Mouse (Mus musculus): ENCODE results near the gene Lars2. TPM values are rescaled to one million over a fixed set of nuclear protein-coding genes. Genes with fewer than 3 reads are reported as not detected.

Lars2 gene
- total RNA-seq, 2 experiments from 2014 or later = 55.5 to 62.2 TPM

- DNase-seq (ENCODE audit: low spot score in 2 of 2) = peak in 1 of 2 experiments; percentile 46
These were observed 137.6 kb downstream of the Lars2 start for GRCm38 (mm10) chr9:123504325-123504724.

DNA sequence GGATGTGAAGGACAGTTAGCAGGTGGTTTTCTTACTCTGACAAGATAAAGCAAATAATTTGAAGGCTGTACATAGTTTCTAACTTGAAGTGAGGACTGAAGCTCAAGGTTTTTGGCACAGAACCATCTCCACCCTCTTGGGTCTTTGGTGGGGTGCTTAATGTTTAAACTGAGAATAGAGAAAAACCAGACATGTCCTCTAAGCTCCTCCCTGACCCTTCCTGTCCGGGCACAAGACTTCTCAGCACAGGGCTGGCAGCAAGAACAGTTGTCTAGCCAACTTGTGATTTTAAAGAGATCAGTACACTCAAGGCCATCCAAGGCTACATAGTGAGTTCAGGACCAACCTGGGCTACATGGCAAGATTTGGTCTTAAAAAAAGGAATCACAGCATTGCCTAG lies 138.9 kb downstream of the Lars2 start:
- DNase-seq (ENCODE audit: low spot score in 2 of 2) = no peak

- DNase-seq (ENCODE audit: low spot score in 2 of 2) = no peak
These were observed 139.8 kb downstream of the Lars2 start for GRCm38 (mm10) chr9:123506270-123507146.

GRCm38 (mm10) chr9:123507380-123507779 lies 140.7 kb downstream of the Lars2 start:
- DNase-seq (ENCODE audit: low spot score in 2 of 2) = no peak

DNA sequence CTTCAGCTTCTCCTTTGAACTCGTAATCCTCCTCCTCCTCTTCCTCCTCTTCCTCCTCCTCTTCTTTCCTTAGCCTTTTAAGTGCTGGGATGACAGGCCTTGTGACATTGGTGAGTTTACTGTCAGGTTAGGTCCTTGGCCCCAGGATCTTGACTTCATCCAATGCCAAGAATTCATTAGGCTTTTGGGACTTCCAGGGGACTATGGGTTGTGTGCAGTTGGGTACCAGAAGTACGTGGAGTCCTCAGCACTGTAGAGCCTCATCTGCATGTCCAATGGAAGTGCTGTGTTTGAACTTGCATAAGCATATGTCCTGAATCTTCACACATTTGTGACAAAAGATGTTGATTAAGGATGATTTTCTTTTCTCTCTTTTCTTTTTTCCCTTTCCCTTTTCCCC lies 142.3 kb downstream of the Lars2 start:
- no peak for DNase-seq (ENCODE audit: low spot score in 2 of 2)

DNA sequence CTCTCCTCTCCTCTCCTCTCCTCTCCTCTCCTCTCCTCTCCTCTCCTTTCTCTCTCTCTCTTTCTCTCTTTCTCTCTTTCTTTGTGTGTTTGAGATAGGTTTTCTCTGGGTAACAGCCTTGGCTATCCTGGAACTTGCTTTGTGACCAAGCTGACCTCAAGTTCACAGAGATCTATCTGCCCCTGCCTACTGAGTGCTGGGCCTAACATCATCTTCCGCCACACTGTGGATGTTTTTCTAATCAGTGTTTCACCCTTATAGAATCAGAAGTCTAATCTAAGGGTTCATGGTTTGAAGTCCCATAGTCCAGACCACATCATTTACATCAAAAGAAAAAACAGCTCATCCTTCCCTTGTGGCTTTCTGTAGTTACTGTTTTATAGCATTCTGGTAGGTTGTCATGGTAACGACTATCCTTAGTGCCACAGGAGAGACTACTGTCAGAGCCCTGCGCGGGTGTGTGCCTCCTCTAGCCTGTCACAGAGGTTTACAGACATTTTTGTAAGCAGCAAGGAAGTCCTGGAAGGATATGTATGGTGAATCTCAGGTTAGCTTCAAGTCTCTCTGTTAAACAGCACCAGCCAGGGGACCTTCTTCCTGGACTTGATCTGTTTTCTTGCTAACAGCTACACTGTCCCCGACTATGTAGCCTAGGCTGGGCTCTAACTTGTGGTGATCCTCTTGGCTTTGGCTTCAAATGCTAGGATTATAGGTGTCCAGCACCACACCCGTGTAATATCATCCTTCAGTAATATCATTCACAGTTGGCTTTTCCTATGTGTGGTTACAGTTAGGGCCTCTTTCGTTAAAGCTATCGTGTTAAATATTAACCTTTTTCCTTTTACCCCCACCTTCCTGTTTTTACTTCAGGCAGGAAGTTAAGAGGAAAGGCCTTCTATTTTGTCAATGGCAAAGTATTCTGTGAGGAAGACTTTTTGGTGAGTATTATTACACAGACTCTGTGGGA lies 143.2 kb downstream of the Lars2 start:
- no peak for DNase-seq (ENCODE audit: low spot score in 2 of 2)

DNA sequence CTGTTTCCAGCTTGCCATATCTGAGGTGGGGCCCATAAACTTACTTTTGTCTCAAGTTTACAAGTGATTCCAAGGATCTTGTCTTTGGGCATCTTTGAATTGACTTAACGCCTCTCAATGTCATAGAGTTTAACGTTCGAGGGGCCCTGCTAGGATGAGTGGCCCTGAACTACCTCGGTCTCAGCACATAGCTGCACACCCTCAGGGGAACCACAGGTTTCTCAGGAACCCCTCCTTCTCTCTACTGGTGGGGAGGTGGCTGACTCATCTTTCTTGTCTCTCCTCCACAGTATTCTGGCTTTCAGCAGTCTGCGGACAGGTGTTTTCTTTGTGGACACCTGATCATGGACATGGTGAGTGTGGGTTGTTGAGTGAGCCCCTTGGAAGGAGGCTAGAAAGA lies 144.2 kb downstream of the Lars2 start:
- no peak for DNase-seq (ENCODE audit: low spot score in 2 of 2)

Other genes starting within 250 kb of the Lars2 start
- 10 to 100 TPM; 21.6 to 53.1 TPM for gene Clec3b, start 216.0 kb upstream of the Lars2 start, total RNA-seq (2021)
- gene Cdcp1, start 150.9 kb upstream of the Lars2 start, total RNA-seq (2021) = under 1 TPM in 1 of 2 experiments, not detected in 1; 0.07 TPM
- gene Tmem158, start 106.2 kb upstream of the Lars2 start, total RNA-seq (2021) = 1 to 10 TPM; 7.5 to 9.2 TPM
- gene Limd1, start 111.8 kb downstream of the Lars2 start, total RNA-seq (2021) = 10 to 100 TPM; 24.7 to 36.9 TPM
- 100 to 1,000 TPM; 158 to 175 TPM for gene Sacm1l, start 162.8 kb downstream of the Lars2 start, total RNA-seq (2021)

All from adrenal gland, adult 18-20 months (tissue).